Mouse (Mus musculus) 416B (cell line): ENCODE results near the gene Dnaic2.
A peak's percentile ranks its signal among the peaks of the same experiment; 100 is the strongest.

Experiments used
- DNase-seq: peaks from one replicate; pipeline ENCODE4 v3.0.0; 2011; ENCODE audit warnings: low read depth

The Dnaic2 gene

DNA sequence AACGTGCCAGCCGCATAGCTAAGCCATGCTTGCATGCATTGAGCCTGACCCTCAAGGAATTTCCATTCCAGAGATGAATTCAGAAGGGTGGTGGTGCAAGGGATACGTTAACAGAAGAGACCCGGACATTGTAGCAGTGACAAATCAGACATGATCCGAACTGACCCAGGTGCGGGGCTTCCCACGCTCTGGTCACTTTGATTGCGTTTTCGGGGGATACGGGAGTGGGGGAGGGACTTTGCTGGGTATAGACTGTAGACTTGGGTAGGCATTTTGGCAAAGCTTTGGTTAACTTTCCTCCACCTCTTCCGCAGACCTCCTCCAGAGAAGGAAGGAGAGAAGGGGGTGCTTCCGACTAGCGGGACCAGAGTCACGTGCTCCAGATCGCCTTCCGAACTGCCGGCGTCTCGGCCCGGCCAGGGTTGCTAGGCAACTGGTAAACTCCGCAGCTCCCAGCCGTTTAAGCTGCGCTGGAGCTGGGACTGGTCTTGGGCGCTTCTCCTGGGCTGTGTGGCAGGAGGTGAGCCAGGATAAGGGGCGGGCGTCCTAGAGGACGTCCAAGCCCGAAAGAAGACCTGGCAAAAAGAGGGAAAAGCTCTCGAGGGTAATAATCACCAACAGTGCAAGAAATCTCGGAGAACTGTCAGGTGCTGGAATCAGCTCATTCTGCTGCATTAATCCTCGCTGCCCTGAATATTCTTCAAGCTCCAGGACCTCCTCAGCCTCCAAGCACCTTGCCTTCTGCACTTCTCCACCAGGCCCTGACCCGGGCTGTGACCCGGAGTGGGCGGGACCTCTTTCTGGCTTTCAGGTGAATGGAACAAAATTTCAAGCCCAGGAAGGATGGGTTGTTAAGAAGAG, at the start of gene Dnaic2:
Gene Dnaic2 (plus strand): TSS at position 444 of the 861 bp plus-strand sequence.
- DNase-seq, result no peak

- DNase-seq, result peak; percentile 86
Measured at GRCm38 (mm10) chr11:114679582-114679981, 47.6 kb upstream of the Dnaic2 start.

GRCm38 (mm10) chr11:114680291-114680690, 46.9 kb upstream of the Dnaic2 start:
- no peak for DNase-seq

DNA sequence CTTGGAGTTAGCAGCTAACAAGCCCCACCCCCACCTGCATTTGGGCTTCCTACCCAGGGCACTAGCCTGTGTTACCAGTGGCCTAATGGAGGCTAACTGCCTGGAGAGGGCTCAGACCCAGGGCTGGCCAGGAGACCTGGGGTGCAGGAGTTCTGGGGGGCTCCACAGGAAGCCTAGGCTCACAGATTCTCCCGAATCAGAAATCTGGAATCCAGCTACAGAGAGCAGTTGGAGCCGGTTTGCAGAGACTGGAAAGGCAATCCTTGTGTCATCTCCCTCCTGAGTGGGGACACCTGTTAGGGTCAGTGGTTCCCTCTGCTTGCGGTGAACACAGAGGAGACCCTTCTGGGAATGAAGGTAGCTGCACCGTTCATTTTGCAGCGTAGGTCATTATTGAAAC, 46.2 kb upstream of the Dnaic2 start:
- no peak for DNase-seq

DNA sequence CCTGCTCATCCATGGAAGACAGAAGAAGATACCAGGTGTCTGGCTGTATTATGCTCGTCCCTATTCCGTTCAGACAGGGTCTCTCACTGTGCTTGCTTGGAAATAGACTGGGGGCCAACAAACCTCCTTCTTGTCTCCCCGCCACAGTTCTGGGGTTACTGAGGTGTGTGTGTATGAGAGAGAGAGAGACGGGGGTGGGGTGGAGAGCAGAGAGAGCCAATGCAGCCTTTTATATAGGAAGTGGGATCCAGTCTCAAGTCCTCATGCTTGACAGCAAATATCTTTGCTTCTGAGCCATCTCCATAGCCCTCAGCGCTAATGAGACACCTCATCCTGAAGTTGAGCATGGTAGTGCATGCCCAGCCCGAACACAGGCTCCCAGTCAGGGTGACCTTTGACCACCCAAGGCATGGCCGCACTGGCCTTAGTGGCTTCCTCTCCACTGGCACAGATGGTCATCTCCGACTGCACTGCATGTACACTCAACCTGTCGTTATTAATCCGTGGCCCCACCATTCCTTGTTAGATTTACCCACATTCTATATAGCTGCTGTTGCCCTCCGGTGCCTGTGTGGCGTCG, 44.8 kb upstream of the Dnaic2 start:
- DNase-seq, result no peak

DNA sequence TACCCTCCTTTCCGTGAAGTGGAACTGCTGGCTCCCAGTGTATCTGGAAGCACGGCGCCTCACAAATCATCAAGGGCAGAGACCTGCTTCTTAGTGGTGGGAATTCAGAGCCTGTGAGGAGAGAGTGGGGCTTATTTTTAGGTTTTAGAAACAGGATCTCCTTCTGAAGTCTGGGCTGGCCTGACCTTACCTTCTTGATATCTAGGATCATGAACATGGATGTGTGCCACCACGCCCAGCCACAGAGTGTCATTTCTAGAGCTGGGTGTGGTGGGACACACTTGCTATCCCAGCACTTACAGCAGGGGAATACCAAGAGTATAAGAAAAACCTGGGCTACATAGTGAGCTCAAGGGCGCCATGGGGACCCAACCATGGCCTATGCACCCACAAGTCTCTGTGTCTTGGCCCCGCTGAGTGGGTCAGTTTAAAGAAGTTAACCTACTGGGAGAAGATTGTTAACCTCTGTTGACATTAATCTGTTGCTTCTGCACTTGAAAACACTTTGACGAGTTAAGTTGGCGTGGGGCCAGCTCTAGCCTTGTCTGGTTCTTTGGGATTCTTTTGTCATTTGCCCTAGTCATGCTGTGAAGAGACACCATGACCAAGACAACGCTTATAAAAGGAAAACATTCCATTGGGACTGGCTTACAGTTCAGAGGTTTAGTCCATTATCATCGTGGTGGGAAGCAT, 44.0 kb upstream of the Dnaic2 start:
- DNase-seq, result no peak

- peak; percentile 46 for DNase-seq
Measured at GRCm38 (mm10) chr11:114683722-114684621, 43.2 kb upstream of the Dnaic2 start.

DNA sequence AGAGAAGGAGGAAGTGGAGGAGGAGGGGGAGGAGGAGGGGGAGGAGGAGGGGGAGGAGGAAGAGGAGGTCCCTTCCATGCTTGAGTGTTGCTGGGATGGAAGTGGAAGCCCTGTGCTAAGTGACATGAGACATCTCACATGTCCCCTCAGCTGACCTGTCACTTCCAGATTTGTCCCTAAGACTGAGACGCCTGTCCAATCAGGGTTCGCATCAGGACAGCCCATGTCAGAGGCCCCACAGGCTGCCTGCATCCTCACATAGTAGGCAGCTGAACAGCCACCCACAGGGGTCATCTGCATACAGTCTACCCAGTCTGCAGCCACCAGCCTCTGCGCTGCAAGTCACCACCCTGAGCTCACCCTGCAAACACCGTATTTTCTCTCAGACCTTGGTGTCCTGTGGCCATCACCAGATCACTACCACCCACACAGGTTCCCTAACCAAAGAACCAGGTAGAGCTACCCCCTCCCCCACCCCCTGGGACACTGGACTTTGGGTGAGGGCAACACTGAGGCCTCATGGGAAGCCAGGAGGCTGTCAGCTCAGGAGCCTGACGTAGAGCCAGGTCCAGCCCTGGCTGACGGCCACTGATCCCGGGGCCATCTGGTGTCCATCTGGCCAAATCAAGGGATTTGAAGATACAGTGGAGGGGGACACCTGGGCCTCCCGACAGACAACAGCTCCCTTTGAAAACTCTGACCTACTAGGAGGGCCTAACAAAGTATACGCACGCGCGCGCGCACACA, 42.4 kb upstream of the Dnaic2 start:
- DNase-seq, result peak; percentile 18

GRCm38 (mm10) chr11:114685526-114686040, 41.6 kb upstream of the Dnaic2 start:
- no peak for DNase-seq

GRCm38 (mm10) chr11:114686221-114686959, 40.8 kb upstream of the Dnaic2 start:
- no peak for DNase-seq

DNA sequence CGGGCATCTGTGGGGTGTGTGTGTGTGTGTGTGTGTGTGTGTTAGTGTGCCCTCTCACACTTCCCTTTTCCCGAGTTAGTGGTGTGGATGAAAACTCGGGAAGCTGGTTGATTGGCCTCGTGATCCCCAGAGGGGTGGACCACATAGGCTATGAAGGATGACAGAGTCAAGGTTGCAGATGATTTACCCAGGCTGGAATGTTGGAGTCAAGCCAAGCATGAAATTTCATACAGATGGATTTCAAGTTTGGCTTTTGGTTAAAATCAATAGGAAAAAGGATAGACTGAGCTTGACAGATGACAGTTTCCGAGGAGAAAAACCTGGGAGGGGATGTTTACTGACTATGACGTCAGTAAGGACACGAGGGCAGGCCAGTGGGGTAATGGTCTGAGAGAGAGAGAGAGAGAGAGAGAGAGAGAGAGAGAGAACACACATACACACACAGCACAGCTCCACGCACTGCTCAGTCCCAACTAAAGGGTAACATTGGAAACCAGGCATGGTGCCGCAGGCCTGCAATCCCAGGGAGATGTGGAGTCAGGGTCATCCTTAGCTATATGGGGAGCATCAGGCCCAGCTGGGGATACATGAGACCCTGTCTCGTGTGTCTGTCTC, 39.5 kb upstream of the Dnaic2 start:
- no peak for DNase-seq

DNA sequence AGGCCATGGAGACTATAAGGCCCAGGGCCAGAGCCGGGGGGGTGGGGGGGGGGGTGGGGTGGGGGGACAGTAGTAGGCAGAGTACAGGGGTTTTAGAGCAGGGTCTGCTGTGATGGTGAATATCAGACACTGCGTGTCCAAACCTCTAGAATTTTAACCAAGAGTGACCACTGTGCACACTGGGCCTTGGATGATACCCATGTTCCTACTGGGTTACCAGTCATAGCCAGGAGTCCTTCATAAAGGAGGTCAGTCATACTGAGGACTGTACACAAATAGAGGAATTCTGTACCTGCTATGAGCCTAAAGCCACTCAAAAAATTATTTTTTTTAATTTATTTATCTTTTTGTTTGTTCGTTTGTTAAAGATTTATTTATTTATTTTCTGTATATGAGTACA, 38.5 kb upstream of the Dnaic2 start:
- DNase-seq, result no peak

- no peak for DNase-seq
Measured at GRCm38 (mm10) chr11:114690192-114690591, 37.0 kb upstream of the Dnaic2 start.

DNA sequence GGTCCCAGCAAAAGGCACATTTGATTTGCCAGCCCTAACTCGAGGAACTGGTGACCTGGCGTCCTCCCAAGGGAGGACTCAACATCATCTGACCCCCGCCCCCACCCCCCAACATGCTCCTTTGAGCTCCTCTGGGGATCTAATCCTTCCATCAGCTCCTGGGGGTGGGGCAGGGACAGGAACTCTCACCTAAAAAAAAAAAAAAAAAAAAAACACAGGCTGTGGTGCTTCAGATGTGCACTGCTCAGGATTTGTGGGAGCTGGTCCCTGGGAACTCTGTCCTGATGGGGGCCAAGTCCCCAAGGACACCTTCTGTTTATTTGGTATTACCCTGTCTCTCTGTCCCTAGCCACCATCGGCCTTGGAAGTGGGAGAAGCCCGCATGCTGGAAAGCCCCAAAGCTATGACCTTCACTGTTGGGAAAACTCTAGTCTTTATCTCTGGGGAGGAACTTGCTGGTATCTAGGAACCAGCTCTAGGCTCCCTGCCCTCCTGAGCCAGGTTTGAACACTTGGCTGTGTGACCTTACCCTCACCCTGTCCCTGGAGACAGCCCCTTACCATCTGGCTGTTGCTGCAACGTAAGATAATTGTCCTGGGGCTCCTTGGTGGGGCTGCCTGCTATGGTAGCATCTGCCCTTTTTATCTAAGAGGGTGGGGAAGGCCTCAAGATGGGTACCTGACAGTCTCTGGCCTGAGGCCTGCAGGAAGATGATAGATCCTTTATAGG, 35.6 kb upstream of the Dnaic2 start:
- no peak for DNase-seq

DNA sequence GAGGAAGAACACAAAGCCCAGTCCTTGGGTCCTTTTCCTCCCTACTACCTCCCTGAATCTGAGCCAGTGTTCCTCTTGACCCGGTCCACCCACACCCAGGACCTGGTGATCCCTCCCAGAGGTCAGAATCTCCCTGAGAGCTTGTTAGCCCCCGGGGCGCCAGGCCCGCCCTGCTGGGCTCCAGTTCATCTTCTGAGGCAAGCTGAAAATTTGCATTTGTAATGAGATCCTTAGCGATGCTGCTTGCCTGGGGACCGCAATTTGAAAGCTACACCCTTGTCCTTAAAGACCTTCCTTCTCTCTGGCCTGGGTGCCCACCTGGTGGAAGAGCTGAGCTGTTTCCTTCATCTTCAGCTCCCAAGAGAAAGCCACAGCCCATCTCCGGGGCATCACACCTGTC, 34.6 kb upstream of the Dnaic2 start:
- no peak for DNase-seq

DNA sequence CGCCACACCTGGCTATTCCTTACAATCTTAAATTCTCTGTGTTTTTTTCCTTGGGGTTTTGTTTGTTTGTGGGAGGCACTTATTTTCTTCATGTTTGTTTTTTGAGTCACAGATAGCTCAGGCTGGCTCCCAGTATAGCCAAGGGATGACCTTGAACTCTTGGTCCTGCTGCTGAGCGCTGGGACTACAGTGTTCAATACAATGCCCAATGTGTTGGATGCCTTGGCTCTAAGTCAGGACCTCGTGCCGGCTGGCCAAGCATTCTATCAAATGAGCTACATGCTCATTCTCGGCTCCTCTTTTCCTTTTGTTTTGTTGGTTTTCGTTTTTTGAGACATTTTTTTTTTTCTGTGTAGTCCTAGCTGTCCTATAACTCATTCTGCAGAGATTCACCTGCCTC, 33.8 kb upstream of the Dnaic2 start:
- no peak for DNase-seq

DNA sequence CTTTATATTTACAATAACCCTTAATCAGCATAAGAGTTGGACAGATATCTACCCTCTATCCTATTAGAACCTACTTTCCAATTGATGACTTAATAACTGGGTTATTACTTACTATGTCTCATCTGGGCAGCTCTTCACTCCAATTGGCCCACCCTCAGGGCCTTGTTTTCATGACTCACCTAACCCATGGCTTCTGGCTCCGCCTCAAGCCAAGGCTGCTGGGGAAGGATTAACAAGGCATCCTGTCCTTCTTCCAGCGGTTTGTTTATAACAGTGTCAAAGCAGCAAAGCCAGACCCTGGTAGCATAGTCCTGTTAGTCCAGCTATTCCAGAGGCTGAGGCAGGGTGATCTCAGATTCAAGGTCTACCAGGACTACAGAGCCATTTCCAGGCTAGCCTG, 32.8 kb upstream of the Dnaic2 start:
- DNase-seq, result peak; percentile 37

DNA sequence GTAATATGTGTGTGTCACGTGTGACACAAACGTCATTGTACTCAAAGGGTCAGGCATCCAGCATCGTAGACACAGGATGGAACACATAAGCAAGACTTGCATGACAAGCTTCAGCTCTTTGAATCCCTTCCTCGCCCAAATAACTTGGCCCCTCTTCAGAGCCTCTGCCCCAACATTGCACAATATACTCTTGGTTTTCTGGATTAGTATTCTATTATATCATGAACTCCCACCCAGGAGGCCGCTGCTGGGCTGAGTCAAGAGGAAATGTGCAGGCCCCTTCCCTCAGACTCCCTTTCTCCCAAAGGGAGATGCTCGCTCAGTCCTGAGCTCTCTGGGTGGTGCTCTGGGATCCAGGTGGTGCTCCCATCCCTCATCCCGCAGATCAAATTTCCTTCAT, 28.7 kb upstream of the Dnaic2 start:
- DNase-seq, result no peak

GRCm38 (mm10) chr11:114699511-114699910, 27.7 kb upstream of the Dnaic2 start:
- DNase-seq, result no peak
